Mouse (Mus musculus) liver, embryonic 14.5 days (tissue): Measurements from ENCODE around the gene Gm4894.

Experiments used
- CTCF ChIP-seq: IDR thresholded peaks from 2 replicates; pipeline ENCODE4 v1.5.1; 2016; ENCODE audit warnings: antibody characterized with exemption, low read depth, control low read depth
- EP300 ChIP-seq: IDR thresholded peaks from 2 replicates; pipeline ENCODE4 v1.6.1; 2016; ENCODE audit warnings: antibody characterized with exemption, low read depth

DNA sequence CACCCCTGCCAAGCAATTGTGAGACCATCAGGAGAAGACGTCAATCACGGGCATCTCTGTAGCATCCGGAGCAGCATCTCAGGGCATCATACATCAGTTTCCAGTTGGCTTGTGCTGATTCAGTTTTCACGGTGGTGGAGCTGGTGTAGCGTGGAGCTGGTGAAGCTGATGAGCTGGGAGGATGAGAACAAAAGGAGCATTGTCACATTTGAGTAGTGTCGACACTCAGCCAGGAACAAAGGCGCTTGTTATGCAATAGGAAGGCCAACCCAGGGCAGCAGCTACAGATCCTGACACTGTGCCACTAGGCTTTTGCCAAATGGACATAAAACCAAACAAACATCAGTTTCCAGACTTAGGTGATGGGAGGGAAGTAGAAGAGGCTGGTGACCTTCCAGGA, 23.2 kb downstream of the Gm4894 start:
- TF ChIP-seq CTCF, result no peak
- TF ChIP-seq EP300, result no peak
